Comparison of ENCODE assay signal across 16 mouse cellular contexts in genomic region chr15:101131498-101131897, GRCm38 (mm10). TPM values are rescaled to one million over a fixed set of nuclear protein-coding genes. Genes with fewer than 3 reads are reported as not detected.
A peak's percentile ranks its signal among the peaks of the same experiment; 100 is the strongest.
DNase-seq lines count a peak whose midpoint lies in the region; ATAC-seq and TF ChIP-seq lines count a peak whose summit lies in the region.
"Had no signal": no experiment of that assay in that cellular context is flagged by ENCODE, and none has a peak within 500 bp of the region (broad histone marks: within the 10 kb centered on the region; RNA-seq: fewer than 3 reads in every experiment).

No protein-coding gene starts in this region.

- no peak for ATAC-seq in forebrain, postnatal 0 days
- ATAC-seq in forebrain, embryonic 14.5 days, result no peak
- ATAC-seq in hindbrain, postnatal 0 days, result no peak
- ATAC-seq in hindbrain, embryonic 12.5 days (ENCODE audit: low FRiP score), result no peak
- no peak for ATAC-seq in neural tube, embryonic 12.5 days (ENCODE audit: low FRiP score, low read depth)
- ATAC-seq in neural tube, embryonic 15.5 days (ENCODE audit: low FRiP score), result no peak
- ATAC-seq in stomach, postnatal 0 days (ENCODE audit: low FRiP score, low TSS enrichment), result no peak

- peaks cover 25% of the 10 kb centered on the region for H3K27me3 ChIP-seq in forebrain, postnatal 0 days (ENCODE audit: insufficient read depth, low read length)
- peaks cover 23% of the 10 kb centered on the region for H3K27me3 ChIP-seq in forebrain, embryonic 14.5 days (replicated peaks; ENCODE audit: control insufficient read depth, insufficient read depth, low read length)
- H3K27me3 ChIP-seq in hindbrain, postnatal 0 days (ENCODE audit: insufficient read depth, low read length), result peaks cover 8% of the 10 kb centered on the region
- H3K27me3 ChIP-seq in hindbrain, embryonic 12.5 days, result peaks cover 55% of the 10 kb centered on the region
- H3K27me3 ChIP-seq in neural tube, embryonic 12.5 days (replicated peaks), result peaks cover 47% of the 10 kb centered on the region
- peaks cover 46% of the 10 kb centered on the region for H3K27me3 ChIP-seq in neural tube, embryonic 15.5 days (replicated peaks)
- no peaks in the 10 kb centered on the region for H3K27me3 ChIP-seq in stomach, postnatal 0 days (ENCODE audit: control insufficient read depth, insufficient read depth, low read length)

- no peaks in the 10 kb centered on the region for H3K9me3 ChIP-seq in forebrain, postnatal 0 days (ENCODE audit: low read length)
- H3K9me3 ChIP-seq in forebrain, embryonic 14.5 days (replicated peaks; ENCODE audit: control insufficient read depth, low read length), result no peaks in the 10 kb centered on the region
- H3K9me3 ChIP-seq in hindbrain, postnatal 0 days (ENCODE audit: low read length), result no peaks in the 10 kb centered on the region
- H3K9me3 ChIP-seq in hindbrain, embryonic 12.5 days (replicated peaks), result no peaks in the 10 kb centered on the region
- no peaks in the 10 kb centered on the region for H3K9me3 ChIP-seq in neural tube, embryonic 12.5 days
- H3K9me3 ChIP-seq in neural tube, embryonic 15.5 days (replicated peaks), result no peaks in the 10 kb centered on the region
- H3K9me3 ChIP-seq in stomach, postnatal 0 days (ENCODE audit: control insufficient read depth, low read length), result no peaks in the 10 kb centered on the region
- H3K9me3 ChIP-seq: forebrain, embryonic 10.5 days had no signal

- H3K9ac ChIP-seq in forebrain, postnatal 0 days, result no peak overlapping the region
- H3K9ac ChIP-seq in forebrain, embryonic 14.5 days (ENCODE audit: low read length), result no peak overlapping the region
- H3K9ac ChIP-seq in hindbrain, postnatal 0 days (replicated peaks; ENCODE audit: low read length), result no peak overlapping the region
- no peak overlapping the region for H3K9ac ChIP-seq in hindbrain, embryonic 12.5 days
- no peak overlapping the region for H3K9ac ChIP-seq in neural tube, embryonic 12.5 days
- no peak overlapping the region for H3K9ac ChIP-seq in neural tube, embryonic 15.5 days (replicated peaks)
- H3K9ac ChIP-seq in stomach, postnatal 0 days (ENCODE audit: low read length), result peak overlapping the region; percentile 9; the same call in 1 of the 2 replicates

- no peaks in the 10 kb centered on the region for H3K4me1 ChIP-seq in forebrain, postnatal 0 days (ENCODE audit: insufficient read depth)
- H3K4me1 ChIP-seq in forebrain, embryonic 14.5 days (ENCODE audit: control insufficient read depth, insufficient read depth, low read length), result 0 out of 2 replicates have a peak, but pooled peaks cover 5% of the 10 kb centered on the region
- H3K4me1 ChIP-seq in hindbrain, postnatal 0 days (ENCODE audit: insufficient read depth, low read length), result peaks cover 4% of the 10 kb centered on the region
- peaks cover 45% of the 10 kb centered on the region for H3K4me1 ChIP-seq in hindbrain, embryonic 12.5 days
- H3K4me1 ChIP-seq in neural tube, embryonic 12.5 days, result peaks cover 29% of the 10 kb centered on the region
- H3K4me1 ChIP-seq in neural tube, embryonic 15.5 days, result peaks cover 26% of the 10 kb centered on the region
- peaks cover 3% of the 10 kb centered on the region for H3K4me1 ChIP-seq in stomach, postnatal 0 days (replicated peaks; ENCODE audit: control insufficient read depth, insufficient read depth)

- 0 out of 2 replicates have a peak, but pooled peaks have one; percentile 2 for TF ChIP-seq CTCF in forebrain, postnatal 0 days (IDR thresholded peaks at IDR 0.05; ENCODE audit: low read depth)
- no peak for TF ChIP-seq CTCF in hindbrain, postnatal 0 days (IDR thresholded peaks at IDR 0.05; ENCODE audit: low read depth)
- peak; percentile 21; the same call in 1 of the 2 replicates for TF ChIP-seq CTCF in stomach, postnatal 0 days (IDR thresholded peaks at IDR 0.05; ENCODE audit: low read depth)

- no peak overlapping the region for H3K27ac ChIP-seq in forebrain, postnatal 0 days (ENCODE audit: low read depth, low read length)
- no peak overlapping the region for H3K27ac ChIP-seq in forebrain, embryonic 14.5 days (ENCODE audit: low read depth, low read length)
- H3K27ac ChIP-seq in hindbrain, postnatal 0 days, result no peak overlapping the region
- no peak overlapping the region for H3K27ac ChIP-seq in hindbrain, embryonic 12.5 days
- H3K27ac ChIP-seq in neural tube, embryonic 12.5 days, result no peak overlapping the region
- no peak overlapping the region for H3K27ac ChIP-seq in neural tube, embryonic 15.5 days (replicated peaks)
- H3K27ac ChIP-seq in stomach, postnatal 0 days (replicated peaks), result peak overlapping the region; percentile 24
- H3K27ac ChIP-seq: forebrain, embryonic 10.5 days had no signal

- TF ChIP-seq EP300 in stomach, postnatal 0 days (optimal IDR thresholded peaks at IDR 0.05), result no peak

- no peaks in the 10 kb centered on the region for H3K36me3 ChIP-seq in forebrain, postnatal 0 days (ENCODE audit: insufficient read depth)
- no peaks in the 10 kb centered on the region for H3K36me3 ChIP-seq in forebrain, embryonic 14.5 days (ENCODE audit: control insufficient read depth, insufficient read depth, low read length)
- no peaks in the 10 kb centered on the region for H3K36me3 ChIP-seq in hindbrain, postnatal 0 days (ENCODE audit: insufficient read depth, low read length)
- H3K36me3 ChIP-seq in hindbrain, embryonic 12.5 days, result no peaks in the 10 kb centered on the region
- H3K36me3 ChIP-seq in neural tube, embryonic 12.5 days, result no peaks in the 10 kb centered on the region
- H3K36me3 ChIP-seq in neural tube, embryonic 15.5 days, result no peaks in the 10 kb centered on the region
- H3K36me3 ChIP-seq in stomach, postnatal 0 days (ENCODE audit: control insufficient read depth, insufficient read depth, low read length), result no peaks in the 10 kb centered on the region
- H3K36me3 ChIP-seq: forebrain, embryonic 10.5 days had no signal

- no peak overlapping the region for H3K4me2 ChIP-seq in forebrain, postnatal 0 days (ENCODE audit: low read depth)
- H3K4me2 ChIP-seq in forebrain, embryonic 14.5 days (ENCODE audit: low read length), result no peak overlapping the region
- H3K4me2 ChIP-seq in hindbrain, postnatal 0 days (ENCODE audit: low read depth, low read length), result peak overlapping the region; percentile 2; the same call in 1 of the 2 replicates
- H3K4me2 ChIP-seq in hindbrain, embryonic 12.5 days (replicated peaks), result no peak overlapping the region
- H3K4me2 ChIP-seq in neural tube, embryonic 12.5 days (replicated peaks), result peak overlapping the region; percentile 4; the same call in 1 of the 2 replicates
- H3K4me2 ChIP-seq in neural tube, embryonic 15.5 days, result no peak overlapping the region
- peak overlapping the region; percentile 27 for H3K4me2 ChIP-seq in stomach, postnatal 0 days (replicated peaks; ENCODE audit: low read depth)
- H3K4me2 ChIP-seq: liver, embryonic 11.5 days had no signal

- no peak overlapping the region for H3K4me3 ChIP-seq in forebrain, postnatal 0 days (ENCODE audit: low read depth, low read length)
- H3K4me3 ChIP-seq in forebrain, embryonic 14.5 days (ENCODE audit: low read depth, low read length), result no peak overlapping the region
- no peak overlapping the region for H3K4me3 ChIP-seq in hindbrain, postnatal 0 days (ENCODE audit: low read length)
- H3K4me3 ChIP-seq in hindbrain, embryonic 12.5 days, result no peak overlapping the region
- H3K4me3 ChIP-seq in neural tube, embryonic 12.5 days, result no peak overlapping the region
- no peak overlapping the region for H3K4me3 ChIP-seq in neural tube, embryonic 15.5 days (replicated peaks)
- no peak overlapping the region for H3K4me3 ChIP-seq in stomach, postnatal 0 days (ENCODE audit: low read depth, low read length)
- H3K4me3 ChIP-seq: forebrain, embryonic 10.5 days had no signal

- no peak for DNase-seq in forebrain, postnatal 0 days
- no peak for DNase-seq in forebrain, embryonic 14.5 days (ENCODE audit: low spot score)
- DNase-seq in hindbrain, postnatal 0 days (ENCODE audit: low spot score), result no peak
- no peak for DNase-seq in stomach, postnatal 0 days (ENCODE audit: low spot score)
- no peak for DNase-seq in cerebellum, adult 11 months
- DNase-seq: adrenal gland, postnatal 25 days; cerebellum, adult 11-12 months; gastrocnemius, postnatal 14 days; kidney, adult 9 months; right cerebral cortex, adult 18-20 months had no signal

- 42% methylated on average over 11 of the region's 11 CpGs for WGBS in forebrain, postnatal 0 days
- 58% methylated on average over 11 of the region's 11 CpGs for WGBS in forebrain, embryonic 14.5 days
- WGBS in hindbrain, postnatal 0 days, result 38% methylated on average over 11 of the region's 11 CpGs
- WGBS in hindbrain, embryonic 12.5 days, result 36% methylated on average over 11 of the region's 11 CpGs
- WGBS in neural tube, embryonic 12.5 days, result 49% methylated on average over 11 of the region's 11 CpGs
- 37% methylated on average over 11 of the region's 11 CpGs for whole genome bisulfite sequencing in neural tube, embryonic 15.5 days
- 23% methylated on average over 11 of the region's 11 CpGs for WGBS in stomach, postnatal 0 days

RNA-seq across cellular contexts. Expression of gene Acvrl1, which starts 3.2 kb away (rescaled TPM):
- total RNA-seq in forebrain, postnatal 0 days (2014; rRNA removed), result 8.7 and 10.7 TPM in 2 replicates
- 5.8 and 6.0 TPM in 2 replicates for polyA plus RNA-seq in forebrain, postnatal 0 days (2015; fragmentation: Nextera tagmentation; extraction: Ambion mirVana)
- polyA plus RNA-seq in forebrain, embryonic 14.5 days (2014; fragmentation: Nextera tagmentation; extraction: Ambion mirVana), result 4.1 and 4.2 TPM in 2 replicates
- 16.8 and 21.6 TPM in 2 replicates for total RNA-seq in hindbrain, postnatal 0 days (2014; rRNA removed)
- 7.0 and 7.3 TPM in 2 replicates for polyA plus RNA-seq in hindbrain, postnatal 0 days (2015; fragmentation: Nextera tagmentation; extraction: Ambion mirVana)
- polyA plus RNA-seq in hindbrain, embryonic 12.5 days (2016; fragmentation: Nextera tagmentation; extraction: Ambion mirVana), result 11.6 TPM in 2 replicates
- polyA plus RNA-seq in neural tube, embryonic 12.5 days (2016; fragmentation: Nextera tagmentation; extraction: Ambion mirVana), result 8.3 and 10.2 TPM in 2 replicates
- 9.5 and 12.6 TPM in 2 replicates for polyA plus RNA-seq in neural tube, embryonic 15.5 days (2015; fragmentation: Nextera tagmentation; extraction: Ambion mirVana)
- 13.5 and 15.2 TPM in 2 replicates for polyA plus RNA-seq in stomach, postnatal 0 days (2015; fragmentation: Nextera tagmentation; extraction: Ambion mirVana)

RNA-seq across cellular contexts. Expression of gene Ankrd33, which starts 15.9 kb away (rescaled TPM):
- total RNA-seq in forebrain, postnatal 0 days (2014; rRNA removed), result not detected in 2 replicates
- polyA plus RNA-seq in forebrain, postnatal 0 days (2015; fragmentation: Nextera tagmentation; extraction: Ambion mirVana), result not detected in 2 replicates
- not detected in 2 replicates for polyA plus RNA-seq in forebrain, embryonic 14.5 days (2014; fragmentation: Nextera tagmentation; extraction: Ambion mirVana)
- total RNA-seq in hindbrain, postnatal 0 days (2014; rRNA removed), result not detected in 2 replicates
- not detected in 2 replicates for polyA plus RNA-seq in hindbrain, postnatal 0 days (2015; fragmentation: Nextera tagmentation; extraction: Ambion mirVana)
- polyA plus RNA-seq in hindbrain, embryonic 12.5 days (2016; fragmentation: Nextera tagmentation; extraction: Ambion mirVana), result not detected in 2 replicates
- polyA plus RNA-seq in neural tube, embryonic 12.5 days (2016; fragmentation: Nextera tagmentation; extraction: Ambion mirVana), result not detected in 2 replicates
- polyA plus RNA-seq in neural tube, embryonic 15.5 days (2015; fragmentation: Nextera tagmentation; extraction: Ambion mirVana), result not detected in 2 replicates
- polyA plus RNA-seq in stomach, postnatal 0 days (2015; fragmentation: Nextera tagmentation; extraction: Ambion mirVana), result not detected in 2 replicates
- total RNA-seq: gastrocnemius, postnatal 14 days; megakaryocyte-erythroid progenitor cell, adult 5-6 weeks had no signal
- polyA plus RNA-seq: forebrain, embryonic 10.5 days; liver, embryonic 11.5 days had no signal

RNA-seq across cellular contexts. Expression of gene Acvr1b, which starts 42.4 kb away (rescaled TPM):
- 74.2 and 80.4 TPM in 2 replicates for total RNA-seq in forebrain, postnatal 0 days (2014; rRNA removed)
- polyA plus RNA-seq in forebrain, postnatal 0 days (2015; fragmentation: Nextera tagmentation; extraction: Ambion mirVana), result 13.2 and 17.4 TPM in 2 replicates
- polyA plus RNA-seq in forebrain, embryonic 14.5 days (2014; fragmentation: Nextera tagmentation; extraction: Ambion mirVana), result 24.7 and 33.5 TPM in 2 replicates
- 74.5 and 86.2 TPM in 2 replicates for total RNA-seq in hindbrain, postnatal 0 days (2014; rRNA removed)
- 14.0 and 14.6 TPM in 2 replicates for polyA plus RNA-seq in hindbrain, postnatal 0 days (2015; fragmentation: Nextera tagmentation; extraction: Ambion mirVana)
- polyA plus RNA-seq in hindbrain, embryonic 12.5 days (2016; fragmentation: Nextera tagmentation; extraction: Ambion mirVana), result 12.2 and 15.5 TPM in 2 replicates
- 15.9 and 17.6 TPM in 2 replicates for polyA plus RNA-seq in neural tube, embryonic 12.5 days (2016; fragmentation: Nextera tagmentation; extraction: Ambion mirVana)
- polyA plus RNA-seq in neural tube, embryonic 15.5 days (2015; fragmentation: Nextera tagmentation; extraction: Ambion mirVana), result 19.3 and 23.1 TPM in 2 replicates
- polyA plus RNA-seq in stomach, postnatal 0 days (2015; fragmentation: Nextera tagmentation; extraction: Ambion mirVana), result 6.9 and 8.1 TPM in 2 replicates

RNA-seq across cellular contexts. Expression of gene Fignl2, which starts 53.1 kb away (rescaled TPM):
- 0.85 and 1.3 TPM in 2 replicates for total RNA-seq in forebrain, postnatal 0 days (2014; rRNA removed)
- 0.06 TPM in 1 of 2 replicates, not detected in the other for polyA plus RNA-seq in forebrain, postnatal 0 days (2015; fragmentation: Nextera tagmentation; extraction: Ambion mirVana)
- 0.09 TPM in 1 of 2 replicates, not detected in the other for polyA plus RNA-seq in forebrain, embryonic 14.5 days (2014; fragmentation: Nextera tagmentation; extraction: Ambion mirVana)
- total RNA-seq in hindbrain, postnatal 0 days (2014; rRNA removed), result 2.3 and 4.0 TPM in 2 replicates
- 0.10 and 0.11 TPM in 2 replicates for polyA plus RNA-seq in hindbrain, postnatal 0 days (2015; fragmentation: Nextera tagmentation; extraction: Ambion mirVana)
- 0.41 and 0.44 TPM in 2 replicates for polyA plus RNA-seq in hindbrain, embryonic 12.5 days (2016; fragmentation: Nextera tagmentation; extraction: Ambion mirVana)
- 0.55 and 0.84 TPM in 2 replicates for polyA plus RNA-seq in neural tube, embryonic 12.5 days (2016; fragmentation: Nextera tagmentation; extraction: Ambion mirVana)
- polyA plus RNA-seq in neural tube, embryonic 15.5 days (2015; fragmentation: Nextera tagmentation; extraction: Ambion mirVana), result 0.20 and 0.22 TPM in 2 replicates
- 0.19 and 0.22 TPM in 2 replicates for polyA plus RNA-seq in stomach, postnatal 0 days (2015; fragmentation: Nextera tagmentation; extraction: Ambion mirVana)
- total RNA-seq: megakaryocyte-erythroid progenitor cell, adult 5-6 weeks had no signal

Comparison
In these comparisons a context has a peak if more than half of its experiments do, and no peak if none do; other contexts are left out.
1. H3K4me2 ChIP-seq: peak in hindbrain, postnatal 0 days (single experiment), neural tube, embryonic 12.5 days (single experiment) and stomach, postnatal 0 days (single experiment); none in forebrain, postnatal 0 days (single experiment), forebrain, embryonic 14.5 days (single experiment), hindbrain, embryonic 12.5 days (single experiment) and neural tube, embryonic 15.5 days (single experiment).